Mouse (Mus musculus) mouse embryonic stem cell (cell line): ENCODE results near the gene Aif1.
"Not testable (repeated sequence)": the region's sequence is repeated elsewhere in the genome, so short reads cannot be mapped to it uniquely, and the experiment has no call there.

Experiments used
- in situ Hi-C, 2 experiments: fragments of 300-500 bp; cut with MboI; formaldehyde crosslinking; loops; 1 replicate in 1 of 2; 3 replicates in 1 of 2; pipeline ENCODE4 v1.14.3; 2019 to 2020; ENCODE audit warnings: low sequenced_read_pairs in 2 of 2, low pct_unique_long_range_greater_than_20kb in 1 of 2, mixed read lengths in 1 of 2; ENCODE audit not compliant: unreplicated experiment in 1 of 2

Gene Aif1

GRCm38 (mm10) chr17:35131038-35131437, 44.8 kb downstream of the Aif1 start:
- in situ Hi-C loops: no loop called here

GRCm38 (mm10) chr17:35128996-35129395, 46.9 kb downstream of the Aif1 start:
- in situ Hi-C loops: no loop called here

GRCm38 (mm10) chr17:35127017-35127416, 48.9 kb downstream of the Aif1 start:
- in situ Hi-C loops: no loop called here

GRCm38 (mm10) chr17:35126206-35126611, 49.7 kb downstream of the Aif1 start, which contains the start of gene D17H6S53E:
Gene D17H6S53E (plus strand): TSS chr17:35126373.
- in situ Hi-C loops: no loop called here

- in situ Hi-C loops: no loop called here
Observed at GRCm38 (mm10) chr17:35125578-35125977, 50.3 kb downstream of the Aif1 start.

GRCm38 (mm10) chr17:35125081-35125480, 50.8 kb downstream of the Aif1 start:
- in situ Hi-C loops: no loop called here

- in situ Hi-C loops: not testable (repeated sequence)
Observed at GRCm38 (mm10) chr17:35124261-35124896, 51.5 kb downstream of the Aif1 start.

GRCm38 (mm10) chr17:35123287-35123686, 52.6 kb downstream of the Aif1 start:
- in situ Hi-C loops: not testable (repeated sequence)

GRCm38 (mm10) chr17:35121871-35122303, 54.0 kb downstream of the Aif1 start, which contains the start of gene Csnk2b:
Gene Csnk2b (minus strand): TSS chr17:35122053.
- in situ Hi-C loops: no loop called here

- in situ Hi-C loops: no loop called here
Observed at GRCm38 (mm10) chr17:35121143-35121799, 54.6 kb downstream of the Aif1 start, which contains the start of gene Gpank1. Gene Gpank1 (plus strand): TSS chr17:35121455.
